Mouse (Mus musculus) G1E (cell line): Measurements from ENCODE around the gene Ctnnbl1. TPM values are rescaled to one million over a fixed set of nuclear protein-coding genes. Genes with fewer than 3 reads are reported as not detected.

Source experiments
- ATAC-seq: 2 replicates; pipeline ENCODE4 v1.8.0; 2016; ENCODE audit warnings: mild to moderate bottlenecking; ENCODE audit not compliant: insufficient number of reproducible peaks, poor library complexity, low FRiP score, severe bottlenecking; ENCODE audit errors: extremely low read depth
- DNase-seq: peaks from one replicate; pipeline ENCODE4 v3.0.0; 2012; ENCODE audit warnings: low spot score
- H3K27me3 ChIP-seq: 2 replicates; pipeline ENCODE4 v1.6.1; 2012; ENCODE audit warnings: mild to moderate bottlenecking, low read length, inconsistent platforms; ENCODE audit not compliant: insufficient read depth
- H3K36me3 ChIP-seq: replicated peaks from 2 replicates; pipeline ENCODE3; 2012; ENCODE audit warnings: mild to moderate bottlenecking, inconsistent platforms
- H3K4me1 ChIP-seq: 2 replicates; pipeline ENCODE4 v1.6.1; 2012; ENCODE audit warnings: low read depth, low read length, inconsistent platforms, mixed read lengths; ENCODE audit not compliant: insufficient read depth
- H3K4me3 ChIP-seq: 2 replicates; pipeline ENCODE4 v1.5.1; 2012; ENCODE audit warnings: low read depth, mild to moderate bottlenecking, inconsistent platforms, low read length, moderate library complexity, mixed read lengths
- H3K9me3 ChIP-seq: replicated peaks from 2 replicates; pipeline ENCODE4 v1.6.1; 2012; ENCODE audit warnings: inconsistent platforms
- CTCF ChIP-seq: IDR thresholded peaks from 2 replicates; pipeline ENCODE4 v1.5.1; 2012; ENCODE audit warnings: low read depth, low read length, inconsistent platforms, mixed read lengths
- GATA1 ChIP-seq: IDR thresholded peaks from 2 replicates; pipeline ENCODE4 v1.6.1; 2012; ENCODE audit warnings: borderline replicate concordance, low read length, inconsistent platforms, mixed read lengths
- GATA2 ChIP-seq: IDR thresholded peaks from 2 replicates; pipeline ENCODE4 v1.6.1; 2012; ENCODE audit warnings: low read depth, low read length, inconsistent platforms, borderline replicate concordance
- POLR2AphosphoS5 ChIP-seq: IDR thresholded peaks from 2 replicates; pipeline ENCODE4 v1.6.1; 2012; ENCODE audit warnings: low read depth, low read length, inconsistent platforms; ENCODE audit not compliant: insufficient replicate concordance
- TAL1 ChIP-seq: conservative IDR thresholded peaks from 2 replicates; pipeline ENCODE4 v1.6.1; 2012; ENCODE audit warnings: low read depth, low read length, inconsistent platforms, mixed read lengths
- polyA plus RNA-seq: library from polyadenylated mRNA; stranded (reverse); fragments of >175 nt; gene quantifications from 2 replicates; pipeline ENCODE4 v1.2.3, GENCODE M21; 2012
- total RNA-seq, 2 experiments: library from RNA; stranded (forward) in 1 of 2; stranded (reverse) in 1 of 2; fragments of 200-1000 nt in 1 of 2; fragments of >200 nt in 1 of 2; fragmentation: Nextera tagmentation in 1 of 2; gene quantifications; 2 replicates each; pipeline ENCODE4 v1.2.3; 2014 to 2017

Gene Ctnnbl1
- total and polyA plus RNA-seq, 3 experiments: 22.9 to 53.9 (median 32.4) TPM

DNA sequence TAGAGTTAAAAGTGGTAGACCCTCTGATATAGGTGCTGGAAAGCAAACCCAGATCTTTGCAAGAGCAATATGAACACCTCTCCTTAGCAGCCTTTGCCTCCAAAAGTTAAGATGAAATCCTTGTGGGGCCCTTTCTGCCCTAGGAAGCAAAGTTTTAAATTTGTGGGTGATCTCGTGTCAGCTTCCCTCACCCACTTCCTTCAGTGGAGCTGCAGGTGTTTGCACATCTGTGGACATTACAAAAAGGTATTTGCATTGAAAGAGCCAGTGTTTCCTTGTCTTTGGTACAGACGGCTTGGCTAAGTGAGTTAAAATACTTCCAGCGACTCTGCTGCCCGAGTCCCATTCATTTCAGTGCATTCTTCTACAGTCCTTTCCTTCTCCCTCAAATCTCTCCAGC lies 69.9 kb downstream of the Ctnnbl1 start:
- no peak overlapping the region for H3K4me3 ChIP-seq
- DNase-seq (no peak), ATAC-seq (no peak)
- no peaks in the 10 kb centered on the region for H3K9me3 ChIP-seq
- no peaks in the 10 kb centered on the region for H3K27me3 ChIP-seq
- H3K4me1 ChIP-seq: no peaks in the 10 kb centered on the region
- no peak for TF ChIP-seq POLR2AphosphoS5
- peaks cover 88% of the 10 kb centered on the region for H3K36me3 ChIP-seq

DNA sequence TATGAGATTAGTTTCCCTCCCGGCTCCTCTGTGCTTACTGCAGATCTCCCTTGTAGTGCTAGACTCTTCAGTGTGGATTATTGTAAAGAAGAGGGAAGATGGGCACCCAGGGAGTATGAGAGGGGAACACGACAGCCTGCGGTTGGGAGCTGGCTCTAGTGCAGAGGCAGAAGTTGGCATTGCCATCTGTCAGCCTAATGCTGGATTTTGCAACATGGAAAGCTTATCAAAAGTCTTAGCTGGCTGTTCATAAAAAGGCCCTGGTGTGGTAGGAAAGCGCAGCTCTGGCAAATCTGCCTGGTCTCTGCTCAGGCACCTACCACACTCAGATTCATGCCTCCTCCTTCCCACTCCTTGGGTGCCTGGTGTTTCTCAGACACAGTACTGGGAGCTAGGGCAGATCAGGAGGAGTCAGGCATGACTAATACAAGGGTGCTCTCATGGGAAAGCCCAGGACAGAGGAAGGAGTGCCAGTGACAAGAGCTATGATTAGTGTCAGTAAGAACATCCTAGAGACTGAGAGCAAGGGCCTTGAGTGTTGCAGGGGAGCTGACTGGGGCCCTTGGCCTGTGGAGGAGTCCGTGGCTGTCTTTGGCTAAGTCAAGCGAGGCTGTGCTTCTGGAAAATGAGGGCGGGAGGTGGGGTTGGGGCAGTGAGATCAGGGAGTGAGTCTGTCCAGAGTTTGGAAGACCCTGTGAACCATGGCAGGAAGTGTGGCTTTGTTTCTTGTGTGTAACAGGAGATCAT lies 70.6 kb downstream of the Ctnnbl1 start:
- no peak for ATAC-seq
- no peaks in the 10 kb centered on the region for H3K4me1 ChIP-seq
- H3K9me3 ChIP-seq: no peaks in the 10 kb centered on the region
- no peak overlapping the region for H3K4me3 ChIP-seq
- H3K27me3 ChIP-seq: no peaks in the 10 kb centered on the region
- DNase-seq: no peak
- peaks cover 89% of the 10 kb centered on the region for H3K36me3 ChIP-seq
- TF ChIP-seq POLR2AphosphoS5: no peak
- no peak for TF ChIP-seq GATA2
- TF ChIP-seq CTCF: no peak
- TF ChIP-seq TAL1: no peak
- no peak for TF ChIP-seq GATA1

DNA sequence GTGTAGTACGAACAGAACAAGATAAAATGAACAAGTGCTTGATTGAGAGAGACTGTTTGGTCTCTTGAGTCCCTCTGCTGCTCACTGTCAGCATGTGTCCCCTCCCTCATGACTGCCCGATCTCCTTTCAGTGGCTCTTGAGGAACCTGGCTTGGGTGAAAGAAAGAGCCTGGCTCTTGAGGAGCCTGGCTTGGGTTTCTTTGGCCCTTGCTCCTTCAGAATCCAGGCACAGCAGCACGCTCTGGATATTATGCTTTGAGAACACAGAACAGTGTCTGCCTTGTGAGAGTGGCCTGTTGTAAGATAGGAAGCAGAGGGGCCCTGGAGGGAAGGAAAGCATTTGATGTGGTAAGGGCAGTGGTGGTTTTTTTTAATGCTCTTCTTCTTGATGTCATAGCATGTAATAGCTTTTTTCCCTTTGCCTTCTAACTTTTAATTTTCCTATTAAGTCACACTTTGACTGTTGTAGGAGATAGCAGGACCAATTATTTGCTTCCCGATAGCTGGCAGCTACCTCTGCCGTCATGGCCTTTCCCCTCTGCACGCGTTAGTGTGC lies 71.2 kb downstream of the Ctnnbl1 start:
- no peaks in the 10 kb centered on the region for H3K4me1 ChIP-seq
- DNase-seq (no peak), ATAC-seq (no peak)
- H3K36me3 ChIP-seq: peaks cover 91% of the 10 kb centered on the region
- TF ChIP-seq POLR2AphosphoS5 (no peak), TAL1 (no peak), GATA1 (no peak), CTCF (no peak), GATA2 (no peak)
- H3K27me3 ChIP-seq: no peaks in the 10 kb centered on the region
- no peaks in the 10 kb centered on the region for H3K9me3 ChIP-seq
- no peak overlapping the region for H3K4me3 ChIP-seq

DNA sequence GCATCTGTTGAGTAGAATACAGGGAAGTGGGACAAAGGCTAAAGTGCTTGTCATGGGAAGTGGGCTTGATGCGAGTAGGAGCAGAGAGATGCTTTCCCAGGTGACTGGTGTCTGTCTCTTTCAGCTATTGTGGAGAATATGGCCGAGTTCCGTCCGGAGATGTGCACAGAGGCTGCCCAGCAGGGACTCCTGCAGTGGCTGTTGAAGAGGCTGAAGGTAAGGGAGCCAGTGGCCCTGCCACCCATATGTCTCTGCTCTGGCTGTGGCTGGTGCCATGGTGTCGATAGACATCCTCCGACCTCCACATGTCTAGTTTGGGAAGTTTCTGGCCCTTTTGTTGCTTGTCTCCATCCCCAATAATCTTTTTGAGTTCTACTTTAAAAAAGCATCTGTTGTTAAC lies 72.1 kb downstream of the Ctnnbl1 start:
- DNase-seq: no peak
- TF ChIP-seq GATA1: no peak
- no peak for TF ChIP-seq GATA2
- TF ChIP-seq POLR2AphosphoS5: no peak
- no peak for TF ChIP-seq CTCF
- TF ChIP-seq TAL1: no peak
- peaks cover 90% of the 10 kb centered on the region for H3K36me3 ChIP-seq
- H3K9me3 ChIP-seq: no peaks in the 10 kb centered on the region
- no peak overlapping the region for H3K4me3 ChIP-seq
- H3K4me1 ChIP-seq: no peaks in the 10 kb centered on the region
- ATAC-seq: no peak
- H3K27me3 ChIP-seq: no peaks in the 10 kb centered on the region

DNA sequence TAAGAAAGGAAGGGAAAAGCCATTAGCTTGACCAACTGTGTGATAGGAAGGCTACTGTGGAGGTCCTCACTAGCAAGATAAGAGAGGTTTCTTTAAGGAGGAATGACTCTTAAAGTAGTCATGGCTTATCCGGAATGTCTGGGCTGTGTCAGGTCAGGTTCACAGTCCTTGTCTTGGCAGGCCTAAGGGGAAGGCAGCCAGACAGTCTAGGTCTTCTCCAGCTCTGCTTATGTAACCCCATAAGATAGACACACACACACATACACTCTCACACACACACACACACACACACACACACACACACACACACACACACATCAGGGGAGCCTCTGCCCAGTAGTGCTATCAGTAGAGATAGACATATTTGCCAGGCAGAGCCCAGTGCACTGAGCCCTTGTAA lies 73.5 kb downstream of the Ctnnbl1 start:
- DNase-seq (no peak), ATAC-seq (no peak)
- Histone ChIP-seq H3K27me3 (no peaks in the 10 kb centered on the region), H3K4me1 (no peaks in the 10 kb centered on the region), H3K4me3 (no peak overlapping the region), H3K9me3 (no peaks in the 10 kb centered on the region), H3K36me3 (peaks cover 90% of the 10 kb centered on the region)
- TF ChIP-seq GATA1 (no peak), CTCF (no peak), TAL1 (no peak), GATA2 (no peak), POLR2AphosphoS5 (no peak)

DNA sequence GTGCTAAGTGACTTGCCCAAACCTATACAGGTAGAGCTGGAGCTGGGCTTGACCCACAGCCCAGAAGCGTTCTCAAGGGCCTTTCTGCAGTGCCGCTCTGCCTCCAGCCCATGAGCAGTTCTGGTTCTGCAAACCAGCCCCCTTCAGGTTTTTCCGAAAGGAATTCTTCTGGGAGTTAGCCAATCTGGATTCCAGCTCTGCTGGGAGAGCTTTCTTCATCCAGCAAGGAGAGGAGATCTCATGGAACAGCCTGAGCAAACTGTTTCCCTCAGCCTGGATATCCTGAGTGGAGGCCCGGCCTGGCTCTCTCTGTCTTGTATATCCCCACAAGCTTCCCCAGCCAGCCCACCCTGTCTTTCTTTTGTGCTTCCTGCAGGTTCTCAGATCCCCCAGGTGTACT lies 75.9 kb downstream of the Ctnnbl1 start:
- TF ChIP-seq GATA2 (no peak), POLR2AphosphoS5 (no peak), CTCF (no peak), TAL1 (no peak), GATA1 (no peak)
- ATAC-seq (no peak), DNase-seq (no peak)
- no peaks in the 10 kb centered on the region for H3K9me3 ChIP-seq
- no peak overlapping the region for H3K4me3 ChIP-seq
- no peaks in the 10 kb centered on the region for H3K27me3 ChIP-seq
- H3K4me1 ChIP-seq: no peaks in the 10 kb centered on the region; the same call in 1 of the 2 replicates
- H3K36me3 ChIP-seq: peaks cover 88% of the 10 kb centered on the region
